Mouse (Mus musculus) thymus, postnatal 25 days (tissue): ENCODE results near the gene Khdc3.
"Not testable (repeated sequence)": the region's sequence is repeated elsewhere in the genome, so short reads cannot be mapped to it uniquely, and the experiment has no call there.

ENCODE experiments used
- DNase-seq: peaks from one replicate; pipeline ENCODE4 v3.0.0; 2022

The Khdc3 gene

DNA sequence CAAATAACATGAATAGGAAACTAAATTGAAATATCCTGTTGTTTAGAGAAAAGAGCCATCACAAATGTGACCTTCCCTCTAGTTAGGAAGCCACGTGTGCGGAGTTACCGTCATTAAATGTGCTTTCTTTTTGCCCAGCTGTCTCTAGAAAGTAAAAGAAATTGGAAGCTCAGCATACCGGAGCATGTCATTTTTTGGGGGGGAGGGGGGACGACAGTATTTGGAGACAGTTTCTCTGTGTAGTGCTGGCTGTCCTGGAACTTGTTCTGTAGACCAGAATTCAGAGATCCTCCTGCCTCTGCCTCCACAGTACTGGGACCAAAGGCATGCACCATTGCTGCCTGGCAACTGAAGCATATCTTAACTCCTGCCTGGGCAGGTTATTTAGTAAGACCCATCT, at the start of gene Khdc3:
Gene Khdc3, plus strand, starts transcription at position 301 of the 400 bp plus-strand sequence.
- DNase-seq, result no peak

GRCm38 (mm10) chr9:73055441-73055911, 46.2 kb upstream of the Khdc3 start:
- no peak for DNase-seq

DNA sequence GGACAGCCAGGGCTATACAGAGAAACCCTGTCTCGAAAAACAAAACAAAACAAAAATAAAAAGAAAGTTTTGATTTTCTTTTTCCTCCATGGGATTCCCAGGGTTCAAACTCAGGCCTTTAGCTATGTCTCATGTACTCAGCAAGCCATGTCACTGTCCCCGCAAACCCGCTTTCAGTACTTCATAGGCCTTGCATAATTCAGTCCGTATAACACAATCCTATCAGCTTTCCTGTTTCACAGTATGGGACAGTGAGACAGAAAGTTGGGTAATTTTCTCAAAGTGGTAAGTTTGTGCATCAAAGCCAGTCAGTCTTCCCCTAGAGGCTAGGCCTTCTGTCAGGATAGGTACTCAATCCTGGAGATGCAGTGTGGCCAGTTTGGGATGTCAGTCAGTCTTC, 42.4 kb upstream of the Khdc3 start:
- no peak for DNase-seq

- DNase-seq, result no peak
Measured at GRCm38 (mm10) chr9:73063621-73064290, 37.9 kb upstream of the Khdc3 start.

DNA sequence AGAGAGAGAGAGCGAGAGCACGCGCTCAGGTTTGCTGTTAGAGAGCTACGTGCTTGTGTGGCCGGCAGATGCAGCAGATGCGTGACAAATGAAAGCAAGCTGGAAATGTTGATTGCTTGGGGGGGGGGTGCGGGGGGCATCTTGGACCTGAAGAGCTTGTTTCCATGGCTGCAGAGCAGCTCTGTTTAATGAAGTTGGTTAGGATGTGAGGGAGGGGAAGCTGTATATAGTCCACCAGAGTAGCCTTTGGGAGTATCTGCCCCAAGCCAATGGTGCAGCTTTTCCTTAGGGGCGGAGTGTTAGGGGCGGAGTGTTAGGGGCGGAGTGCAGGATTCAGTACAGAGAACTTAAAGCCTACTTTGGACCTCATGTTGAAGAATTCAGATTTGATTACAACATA, 34.5 kb upstream of the Khdc3 start:
- DNase-seq, result no peak

DNA sequence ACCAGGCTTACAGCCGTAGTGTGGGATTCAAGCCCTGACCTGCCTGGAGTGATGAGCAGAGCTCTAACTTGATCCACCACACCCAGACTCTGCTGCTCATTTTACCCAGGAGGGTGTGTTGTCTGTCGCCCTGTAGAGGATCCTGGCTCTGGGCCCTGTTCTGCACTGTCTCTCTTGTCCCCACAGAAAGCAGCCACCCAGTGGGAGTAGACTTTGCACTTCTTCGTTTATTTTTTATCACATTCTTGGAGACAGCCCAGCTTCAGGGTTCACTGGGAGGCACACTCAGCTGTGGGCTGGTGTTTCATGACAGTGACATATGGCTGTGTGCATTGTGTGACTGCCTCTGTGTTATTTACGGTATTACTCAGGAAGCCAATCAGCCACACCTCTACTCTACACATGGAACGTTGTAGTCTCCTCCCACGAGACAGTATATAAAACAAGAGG, 33.4 kb upstream of the Khdc3 start:
- DNase-seq, result no peak

GRCm38 (mm10) chr9:73068688-73069087, 32.9 kb upstream of the Khdc3 start:
- no peak for DNase-seq

GRCm38 (mm10) chr9:73070971-73071659, 30.5 kb upstream of the Khdc3 start:
- DNase-seq, result no peak

DNA sequence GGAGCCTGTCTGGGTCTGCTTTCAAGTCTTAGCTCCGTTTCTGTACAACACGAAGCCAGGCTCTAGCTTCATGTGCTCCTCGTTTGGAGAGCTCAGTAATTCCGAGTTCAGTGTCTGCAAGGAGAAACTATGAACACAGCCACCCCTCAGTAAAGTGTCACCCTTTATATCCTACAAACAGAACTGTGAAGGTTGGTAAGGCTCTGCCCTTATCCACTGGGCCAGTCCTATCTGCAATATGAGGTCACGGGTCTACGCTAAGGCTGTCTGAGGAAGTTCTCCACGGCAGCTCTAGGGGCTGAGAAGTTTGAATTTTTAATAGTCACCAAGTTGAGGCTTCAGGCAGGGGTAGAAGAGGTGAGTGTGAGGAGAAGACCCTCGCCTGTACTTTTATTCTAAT, 29.2 kb upstream of the Khdc3 start:
- DNase-seq, result no peak

DNA sequence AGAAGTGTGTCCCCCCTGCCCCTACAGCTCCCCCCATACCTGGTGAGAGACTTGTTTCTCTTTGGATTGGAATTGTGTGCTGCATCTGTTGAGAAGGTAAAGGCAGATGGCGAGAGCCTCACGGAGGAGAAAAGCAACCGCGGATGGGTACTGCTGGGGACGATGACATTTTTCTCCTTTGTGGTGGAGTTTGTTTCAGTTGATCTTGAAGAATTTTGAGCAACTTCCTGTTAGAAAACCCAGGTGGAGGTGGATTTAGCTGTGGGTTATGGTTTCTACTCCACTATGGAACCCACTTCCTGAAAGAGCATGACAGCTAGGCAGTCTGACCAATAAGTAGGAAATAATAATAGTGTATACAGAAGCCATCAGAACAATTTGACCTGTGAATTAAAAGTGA, 28.5 kb upstream of the Khdc3 start:
- peak; percentile 58 for DNase-seq

DNA sequence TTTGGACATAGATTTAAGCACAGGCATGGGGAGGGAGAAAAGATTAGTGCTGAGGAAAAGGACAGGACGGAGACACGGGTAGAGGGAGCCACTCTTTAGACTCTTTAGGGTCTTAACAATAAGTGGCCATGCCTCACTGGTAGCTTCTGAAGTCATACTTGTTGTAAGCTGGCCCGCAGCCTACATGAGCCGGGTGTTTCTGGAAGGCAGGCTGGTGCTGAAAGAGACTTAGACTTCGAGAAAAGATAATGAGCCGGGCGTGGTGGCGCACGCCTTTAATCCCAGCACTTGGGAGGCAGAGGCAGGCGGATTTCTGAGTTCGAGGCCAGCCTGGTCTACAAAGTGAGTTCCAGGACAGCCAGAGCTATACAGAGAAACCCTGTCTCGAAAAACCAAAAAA, 22.3 kb upstream of the Khdc3 start:
- not testable (repeated sequence) for DNase-seq

GRCm38 (mm10) chr9:73079801-73080325, 21.8 kb upstream of the Khdc3 start:
- DNase-seq, result no peak

GRCm38 (mm10) chr9:73082291-73083000, 19.2 kb upstream of the Khdc3 start:
- no peak for DNase-seq

DNA sequence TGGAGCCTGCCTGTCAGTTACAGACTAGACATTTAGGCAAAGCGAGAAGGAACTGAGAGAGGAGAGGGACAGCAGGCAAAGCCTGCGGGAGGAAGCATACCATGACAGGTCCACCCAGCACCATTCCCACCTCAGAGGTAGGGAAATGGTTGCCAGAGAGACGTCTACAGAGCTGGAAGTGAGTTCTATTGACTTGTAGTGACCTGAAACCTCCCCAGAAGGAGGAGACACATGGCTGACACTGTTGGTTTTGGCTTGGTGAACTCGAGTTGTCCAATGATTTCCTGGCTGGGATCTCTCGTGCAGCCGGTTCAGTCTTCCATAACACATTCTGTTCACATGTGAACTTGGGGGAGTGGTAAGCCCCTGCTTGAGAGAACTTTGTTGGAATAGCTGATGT, 17.7 kb upstream of the Khdc3 start:
- DNase-seq, result no peak

GRCm38 (mm10) chr9:73085845-73086244, 15.8 kb upstream of the Khdc3 start:
- no peak for DNase-seq

- DNase-seq, result no peak
Measured at GRCm38 (mm10) chr9:73087121-73087520, 14.5 kb upstream of the Khdc3 start.

DNA sequence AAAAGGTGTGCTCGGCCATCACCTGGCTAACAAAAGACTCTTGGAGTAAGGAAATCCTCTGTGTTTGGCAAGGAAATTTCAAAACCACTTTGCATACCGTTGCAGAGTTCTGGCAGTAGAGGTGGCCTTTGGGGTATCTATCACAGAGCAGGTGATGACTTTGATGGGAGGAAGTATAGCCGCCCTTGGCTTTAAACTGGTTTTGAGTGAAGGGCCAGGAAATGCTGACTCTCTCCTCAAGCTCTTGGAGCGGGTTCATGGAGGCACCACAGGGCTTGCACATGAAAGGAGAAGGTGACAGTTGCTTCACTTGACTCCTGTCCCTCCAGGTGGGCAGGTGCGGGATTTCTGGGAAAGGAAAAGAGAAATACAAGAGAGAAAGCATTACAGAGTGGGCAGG, 14.1 kb upstream of the Khdc3 start:
- DNase-seq, result peak; percentile 42

DNA sequence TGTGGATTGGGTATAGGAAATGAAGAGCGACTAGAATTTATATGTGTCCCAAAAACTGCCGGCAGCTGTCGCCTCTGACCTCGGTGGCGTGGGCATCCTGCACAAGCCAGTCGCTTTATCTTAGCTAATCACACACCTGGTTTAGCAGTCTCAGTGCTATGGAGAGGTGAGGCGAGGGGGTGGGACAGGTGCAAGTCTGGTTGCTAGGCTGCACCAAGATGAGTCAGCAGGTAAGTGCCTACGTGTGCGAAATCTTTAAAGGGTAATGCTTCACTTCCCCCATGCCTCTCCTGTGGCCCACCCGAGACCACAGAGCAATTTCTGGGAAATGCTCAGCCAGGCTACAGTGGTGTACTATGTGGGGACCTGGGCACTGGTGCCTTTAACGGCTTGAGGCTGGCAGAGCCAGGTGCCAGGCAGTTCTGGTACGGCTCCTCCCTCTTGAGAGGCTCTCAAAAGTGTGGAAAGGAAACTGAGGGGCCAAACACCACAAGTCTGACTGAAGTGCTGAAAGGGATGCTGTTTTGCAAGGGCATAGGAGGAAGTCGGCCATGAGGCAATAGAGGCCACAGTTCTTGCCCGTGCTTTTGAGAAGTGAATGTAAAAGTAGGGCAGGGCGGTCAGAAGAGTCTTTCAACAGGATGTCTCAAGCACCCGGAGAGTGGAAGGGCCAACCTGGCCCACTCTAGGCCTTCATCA, 12.3 kb upstream of the Khdc3 start:
- DNase-seq, result peak; percentile 65

DNA sequence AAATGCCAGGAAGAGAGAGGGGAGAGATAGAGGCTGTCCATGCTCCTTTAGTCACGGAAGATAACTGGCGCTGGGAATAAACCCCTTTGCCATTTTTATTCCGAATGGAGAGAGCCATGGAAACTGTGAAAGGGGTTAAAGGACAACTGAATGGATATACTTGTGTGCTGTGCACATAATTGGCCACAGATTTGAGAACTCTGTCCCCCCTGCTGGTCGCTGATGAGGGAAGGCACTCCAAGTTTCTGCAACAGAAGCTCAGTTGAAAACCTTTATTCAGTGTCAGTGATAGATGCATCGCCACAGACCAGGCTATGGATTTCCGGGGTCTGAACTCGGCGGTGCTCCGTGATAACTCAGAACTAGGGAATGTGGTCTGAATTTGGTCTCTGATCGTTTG, 11.5 kb upstream of the Khdc3 start:
- DNase-seq, result no peak

DNA sequence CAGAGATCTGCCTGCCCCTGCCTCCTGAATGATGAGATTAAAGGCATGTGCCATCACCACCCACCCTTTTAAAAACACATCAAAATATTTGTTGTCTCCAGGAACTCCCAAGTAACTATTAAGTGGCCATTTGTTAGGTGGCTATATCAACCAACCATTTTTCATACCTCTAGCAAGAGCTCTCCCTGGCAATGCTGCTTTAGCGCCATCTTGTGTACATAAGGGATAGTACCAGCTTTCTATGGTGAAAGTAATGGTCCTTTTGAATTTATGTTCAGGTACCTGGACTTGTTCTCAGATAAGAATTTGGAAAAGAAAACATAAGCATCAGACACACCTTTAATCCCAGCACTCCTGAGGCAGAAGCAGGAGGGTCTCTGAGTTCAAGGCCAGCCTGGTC, 9.9 kb upstream of the Khdc3 start:
- peak; percentile 40 for DNase-seq

DNA sequence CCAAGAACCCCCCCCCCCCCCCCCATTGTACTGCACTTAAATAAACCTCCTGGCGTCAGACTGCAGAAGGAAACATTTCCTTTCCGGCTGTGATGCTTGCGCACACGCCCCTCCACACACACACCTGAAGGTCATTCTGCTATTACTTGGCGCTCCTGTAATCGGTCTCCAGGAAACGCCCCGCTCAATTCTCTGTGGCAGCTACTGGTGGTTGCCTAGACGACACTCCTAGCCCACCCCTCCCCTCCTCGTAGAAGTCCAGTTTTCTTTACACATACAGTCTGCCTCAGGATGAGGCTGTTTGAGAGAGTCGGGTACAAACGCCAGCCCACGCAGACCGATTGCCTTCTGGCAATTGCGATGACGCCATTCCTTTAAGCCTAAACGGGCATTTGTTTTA, 7.1 kb upstream of the Khdc3 start:
- DNase-seq, result no peak

- no peak for DNase-seq
Measured at GRCm38 (mm10) chr9:73097898-73098297, 3.7 kb upstream of the Khdc3 start.

GRCm38 (mm10) chr9:73102181-73102580, 545 bp downstream of the Khdc3 start, which contains the start of gene Gm20509:
Gene Gm20509, plus strand, starts transcription at chr9:73102470.
- no peak for DNase-seq
